Mouse (Mus musculus) CH12F3 (cell line): ENCODE measurements around the gene Tubd1.
"Not testable (repeated sequence)": the region's sequence is repeated elsewhere in the genome, so short reads cannot be mapped to it uniquely, and the experiment has no call there.

ENCODE experiments used
- in situ Hi-C: fragments of 300-500 bp; cut with MboI; formaldehyde crosslinking; loops from 2 replicates; pipeline ENCODE4 v1.14.3; 2020; ENCODE audit warnings: low sequenced_read_pairs

Gene Tubd1

DNA sequence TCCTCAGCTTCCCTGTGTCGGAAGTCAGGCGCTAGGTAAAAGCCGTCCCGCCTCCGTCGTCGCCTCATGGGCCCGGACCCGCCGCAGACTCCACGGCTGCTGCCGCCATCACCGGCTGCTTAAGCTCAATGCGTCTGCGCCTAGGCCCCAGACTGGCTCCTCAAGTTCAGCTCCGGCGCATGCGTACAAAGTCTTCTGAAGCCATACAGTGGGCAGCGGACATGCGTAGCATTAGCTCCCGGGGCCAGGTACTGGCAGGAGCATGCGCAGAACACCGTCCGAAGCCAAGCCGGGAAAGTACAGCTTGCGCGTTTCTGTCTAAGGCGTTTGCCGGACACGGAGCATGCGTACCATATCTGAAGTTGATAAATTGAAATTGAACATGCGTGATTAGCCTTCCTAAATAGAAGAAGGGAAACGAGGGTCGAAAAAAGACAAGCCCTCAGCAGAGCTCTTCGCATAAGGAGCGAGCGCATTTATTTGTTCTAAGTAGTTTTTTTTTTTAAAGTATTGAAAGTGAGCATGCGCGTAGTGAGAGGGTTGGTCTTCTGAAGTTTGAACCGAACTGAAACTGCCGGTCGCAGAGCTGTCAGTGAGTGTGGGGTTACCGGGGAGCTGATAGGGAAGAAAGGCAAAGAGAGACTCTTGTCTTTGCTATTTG is at the start of gene Tubd1, which contains the start of gene Rps6kb1:
Gene Tubd1, plus strand, starts transcription at position 353 of the 661 bp plus-strand sequence.
Gene Rps6kb1, minus strand, starts transcription at position 167 of the 661 bp plus-strand sequence.
- in situ Hi-C loops: no loop called here

- in situ Hi-C loops: no loop called here
Observed at GRCm38 (mm10) chr11:86497356-86497755, 47.4 kb upstream of the Tubd1 start.

DNA sequence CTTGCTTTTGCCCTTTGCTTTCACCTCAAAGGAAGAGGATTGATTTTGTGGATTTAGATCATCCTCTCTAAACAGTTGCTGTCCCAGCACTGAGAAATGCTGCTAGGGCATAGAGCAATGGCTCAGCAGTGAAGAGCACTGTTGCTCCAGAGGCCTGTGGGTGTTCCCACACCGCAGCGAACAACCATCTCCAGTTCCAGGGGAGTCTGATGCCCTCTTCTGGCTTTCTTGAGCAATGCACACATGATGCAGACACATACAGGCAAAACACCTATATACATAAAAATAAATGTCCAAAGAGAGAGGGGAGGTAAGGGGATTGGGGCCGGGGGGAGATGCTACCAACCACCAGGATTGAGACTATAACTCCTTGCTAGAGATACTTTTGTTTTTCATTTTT is 46.9 kb upstream of the Tubd1 start:
- in situ Hi-C loops: no loop called here

- in situ Hi-C loops: no loop called here
Observed at GRCm38 (mm10) chr11:86500795-86501194, 44.0 kb upstream of the Tubd1 start.

GRCm38 (mm10) chr11:86503121-86503520 is 41.7 kb upstream of the Tubd1 start:
- in situ Hi-C loops: no loop called here

DNA sequence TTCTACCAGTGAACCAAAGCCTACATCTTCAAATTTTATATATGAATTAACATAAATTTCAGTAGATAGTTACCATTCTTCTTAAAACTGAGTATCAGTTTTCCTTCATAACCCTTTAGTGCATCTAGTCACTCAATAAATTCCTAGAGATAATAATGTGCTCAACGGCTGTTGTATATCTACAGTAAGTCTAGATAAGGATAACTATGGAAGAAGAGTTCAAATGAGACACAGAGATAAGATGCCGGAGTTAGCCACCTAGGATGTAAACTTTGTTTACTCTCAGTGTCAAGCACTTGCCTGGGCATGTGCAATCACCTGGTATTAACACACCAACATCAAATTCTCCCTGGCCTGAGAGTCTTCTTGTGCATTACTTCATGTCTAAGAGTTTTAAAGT is 37.5 kb upstream of the Tubd1 start:
- in situ Hi-C loops: no loop called here

DNA sequence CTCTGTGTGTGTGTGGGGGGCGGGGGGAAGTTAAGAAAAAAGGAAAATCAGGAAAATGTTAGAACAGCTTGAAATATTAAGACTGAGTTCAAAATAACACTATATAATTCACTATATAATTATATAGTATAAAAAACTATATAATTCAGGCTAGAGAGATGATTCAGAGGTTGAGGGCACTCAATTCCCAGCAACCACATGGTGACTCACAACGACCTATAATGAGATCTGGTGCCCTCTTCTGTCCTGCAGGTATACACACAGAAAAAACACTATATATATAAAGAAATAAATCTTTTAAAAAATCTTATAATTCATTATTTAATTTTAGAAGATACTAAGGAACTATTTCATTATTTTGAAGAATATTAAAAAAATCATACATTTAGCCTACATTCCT is 36.8 kb upstream of the Tubd1 start:
- in situ Hi-C loops: no loop called here

DNA sequence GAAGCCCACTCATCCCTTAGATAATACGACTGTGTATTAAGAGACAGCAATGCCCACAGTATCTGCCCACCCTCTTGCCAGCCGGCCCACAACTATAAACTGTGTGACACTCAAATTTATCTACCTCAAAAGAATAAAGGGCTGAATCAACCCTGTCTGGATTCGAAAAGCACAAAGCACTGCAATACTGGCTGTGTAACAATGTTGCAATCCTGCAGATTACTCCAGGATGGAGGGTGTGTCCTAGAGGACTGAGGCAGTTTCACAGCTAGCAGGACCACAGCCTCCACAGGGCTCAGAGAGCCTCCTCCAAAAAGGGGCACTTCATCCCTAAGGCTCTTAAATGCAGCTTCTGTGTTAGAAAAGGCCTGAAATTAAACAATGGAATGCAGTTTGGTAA is 28.2 kb upstream of the Tubd1 start:
- in situ Hi-C loops: no loop called here

DNA sequence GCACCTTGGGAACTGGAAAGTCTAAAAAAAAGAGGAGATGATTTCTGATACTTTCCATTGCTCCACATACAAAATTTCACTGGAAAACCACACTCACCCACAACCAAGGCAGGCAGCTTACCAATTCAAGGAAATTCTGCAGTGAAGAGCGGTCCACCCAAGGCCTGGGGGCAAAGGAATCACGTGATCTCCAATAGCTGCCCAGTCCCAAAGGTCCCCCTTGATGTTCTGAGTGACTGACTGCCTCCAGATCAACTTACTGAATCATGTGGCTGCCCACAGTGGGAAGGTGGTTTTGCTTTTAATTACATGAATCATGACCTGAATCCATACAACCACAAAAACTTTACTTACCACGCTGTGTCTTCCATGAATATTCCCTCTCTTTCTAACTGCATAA is 27.6 kb upstream of the Tubd1 start:
- in situ Hi-C loops: no loop called here

DNA sequence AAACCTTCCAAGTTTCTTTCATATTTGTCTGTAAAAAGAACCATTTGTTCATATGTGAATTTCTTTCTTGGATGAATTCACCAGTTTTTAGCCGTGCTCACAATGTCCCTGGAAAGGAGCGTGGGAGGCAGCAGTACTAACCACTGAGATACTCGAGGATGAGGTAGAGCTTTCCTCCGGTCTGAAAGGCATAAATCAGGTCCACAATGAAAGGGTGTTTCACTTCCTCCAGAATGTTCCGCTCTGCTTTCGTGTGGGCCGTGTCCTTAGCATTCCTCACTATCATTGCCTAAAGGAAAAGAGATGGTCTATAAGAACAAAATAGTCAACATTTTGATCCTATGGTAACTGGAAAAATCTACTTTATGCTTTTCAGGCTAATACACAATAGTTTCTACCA is 25.0 kb upstream of the Tubd1 start:
- in situ Hi-C loops: no loop called here

DNA sequence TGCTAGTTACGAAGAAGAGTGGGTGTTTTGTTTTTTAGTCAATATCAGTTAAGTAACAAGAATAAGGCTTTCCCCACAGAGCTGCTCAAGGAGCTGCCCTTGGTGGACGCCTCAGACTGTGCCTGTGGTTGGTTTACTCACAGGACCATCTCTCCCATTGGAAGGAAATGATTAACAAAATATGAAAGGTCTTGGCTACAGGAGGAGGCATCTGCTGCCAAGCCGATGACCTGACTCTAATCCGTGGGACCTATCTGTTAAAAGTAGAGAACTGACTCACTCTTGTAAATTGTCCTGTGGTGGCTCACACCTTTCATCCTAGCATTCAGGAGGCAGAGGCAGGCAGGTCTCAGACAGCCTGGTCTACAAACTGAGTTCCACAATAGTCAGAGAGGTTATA is 17.3 kb upstream of the Tubd1 start:
- in situ Hi-C loops: no loop called here

DNA sequence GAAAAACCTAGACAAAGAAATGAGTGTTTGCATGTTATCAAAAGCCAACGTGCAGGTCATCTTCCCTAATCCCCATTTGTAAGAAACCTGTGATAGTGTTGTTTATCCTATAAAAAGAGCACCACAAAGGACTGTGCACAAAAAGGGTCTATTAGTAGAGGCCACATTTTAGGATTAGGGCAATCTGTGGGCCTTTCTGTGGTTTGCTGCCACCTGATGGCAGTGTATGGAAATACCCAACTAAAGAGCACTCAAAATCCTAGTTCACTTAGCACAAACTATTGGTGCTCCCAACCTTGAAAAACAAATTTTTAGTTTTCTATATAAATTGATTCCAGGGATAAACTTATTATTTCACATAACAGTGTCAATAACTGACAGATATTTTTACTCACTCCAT is 12.0 kb upstream of the Tubd1 start:
- in situ Hi-C loops: no loop called here

DNA sequence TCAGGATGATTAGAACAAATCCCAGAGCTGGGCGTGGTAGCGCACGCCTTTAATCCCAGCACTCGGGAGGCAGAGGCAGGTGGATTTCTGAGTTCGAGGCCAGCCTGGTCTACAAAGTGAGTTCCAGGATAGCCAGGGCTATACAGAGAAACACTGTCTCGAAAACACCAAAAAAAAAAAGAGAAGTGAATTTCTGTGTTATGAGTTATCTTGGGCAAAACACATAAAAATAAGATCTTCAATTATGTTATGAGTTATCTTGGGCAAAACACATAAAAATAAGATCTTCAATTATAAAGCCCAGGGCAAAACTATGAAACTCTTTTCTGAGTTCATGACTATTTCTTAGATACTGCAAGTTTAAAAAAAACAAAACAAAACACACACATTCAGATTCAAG is 11.5 kb upstream of the Tubd1 start:
- in situ Hi-C loops: not testable (repeated sequence)

DNA sequence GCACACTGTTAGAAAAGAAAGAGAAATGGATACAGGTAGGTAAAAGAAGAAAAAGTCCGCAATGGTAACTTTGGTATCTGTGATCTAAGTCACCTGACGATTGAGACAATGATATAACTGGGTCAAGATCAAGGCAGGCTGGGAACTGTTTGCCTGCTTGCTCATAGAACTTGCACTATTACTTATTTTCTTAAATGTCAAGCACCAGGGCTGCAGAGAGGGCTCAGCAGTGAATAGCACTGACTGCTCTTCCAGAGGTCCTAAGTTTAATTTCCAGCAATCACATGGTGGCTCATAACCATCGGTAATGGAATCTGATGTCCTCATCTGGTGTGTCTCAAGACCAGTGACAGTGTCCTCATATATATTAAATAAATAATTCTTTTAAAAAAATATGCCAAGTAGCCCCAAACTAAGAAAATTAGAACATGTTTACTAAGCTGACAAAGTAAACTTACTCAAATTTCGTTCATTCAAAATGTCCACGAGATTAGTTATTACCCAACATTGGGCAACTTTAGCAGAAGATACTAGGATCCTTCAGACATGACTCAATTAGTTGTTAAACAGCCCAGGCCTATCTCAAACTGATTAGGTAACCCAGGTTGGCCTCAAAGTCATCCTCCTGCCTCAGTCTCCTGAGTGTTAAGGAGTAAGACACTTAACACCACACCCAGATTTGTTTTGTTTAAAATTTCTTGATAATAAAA is 10.4 kb upstream of the Tubd1 start:
- in situ Hi-C loops: no loop called here

DNA sequence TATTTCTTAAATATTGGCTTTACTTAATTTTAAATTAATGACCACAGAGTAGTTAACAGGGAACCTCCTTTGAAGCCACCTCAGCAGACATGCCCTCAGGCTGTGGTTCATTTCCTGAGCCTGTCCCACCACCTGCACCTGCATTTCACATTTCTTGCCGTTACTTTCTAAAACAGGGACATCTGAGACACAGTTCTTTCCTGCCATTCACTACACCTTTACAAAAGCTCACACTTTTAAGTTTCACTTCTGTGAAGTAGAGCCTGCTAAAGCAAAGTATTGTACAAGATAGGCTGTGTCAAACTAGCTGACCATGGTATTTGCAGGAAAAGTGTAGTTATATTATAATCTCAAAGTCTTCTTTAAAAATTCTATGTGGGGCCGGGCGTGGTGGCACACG is 6.0 kb upstream of the Tubd1 start:
- in situ Hi-C loops: no loop called here

DNA sequence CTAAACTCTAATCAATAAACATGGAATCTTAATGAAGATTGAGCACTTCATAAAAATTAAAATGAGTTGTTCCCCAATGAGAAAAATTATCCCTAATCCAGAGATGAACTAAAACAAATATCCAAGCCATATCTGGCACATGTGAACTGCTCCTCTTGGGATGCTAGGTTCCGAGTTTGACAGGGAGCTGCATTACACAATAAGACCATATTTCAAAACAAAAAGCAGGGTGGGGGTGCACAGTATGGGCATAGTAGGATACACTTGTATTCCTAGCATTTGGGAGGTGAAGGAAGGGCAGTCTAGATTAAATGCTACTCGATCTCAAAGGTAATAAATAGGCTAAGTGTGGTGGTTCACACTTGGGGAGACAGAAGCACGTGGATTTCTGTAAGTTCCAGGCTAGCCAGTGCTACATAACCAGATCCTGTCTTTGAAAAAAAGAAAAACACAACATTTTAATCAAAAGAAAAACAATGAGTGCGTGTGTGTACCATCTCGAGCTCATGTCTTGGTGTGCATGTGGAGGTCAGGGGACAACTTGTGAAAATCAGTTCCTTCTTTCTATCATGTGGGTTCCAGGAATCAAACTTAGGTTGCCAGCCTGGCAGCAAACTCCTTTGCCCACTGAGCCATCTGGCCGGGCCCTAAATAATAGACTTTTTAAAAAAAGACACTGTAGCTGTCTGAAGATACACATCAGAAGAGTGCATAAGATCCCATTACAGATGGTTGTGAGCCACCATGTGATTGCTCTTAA is 4.9 kb upstream of the Tubd1 start:
- in situ Hi-C loops: no loop called here

- in situ Hi-C loops: no loop called here
Observed at GRCm38 (mm10) chr11:86540476-86540845, 4.3 kb upstream of the Tubd1 start.

- in situ Hi-C loops: no loop called here
Observed at GRCm38 (mm10) chr11:86542851-86543250, 1.9 kb upstream of the Tubd1 start.

DNA sequence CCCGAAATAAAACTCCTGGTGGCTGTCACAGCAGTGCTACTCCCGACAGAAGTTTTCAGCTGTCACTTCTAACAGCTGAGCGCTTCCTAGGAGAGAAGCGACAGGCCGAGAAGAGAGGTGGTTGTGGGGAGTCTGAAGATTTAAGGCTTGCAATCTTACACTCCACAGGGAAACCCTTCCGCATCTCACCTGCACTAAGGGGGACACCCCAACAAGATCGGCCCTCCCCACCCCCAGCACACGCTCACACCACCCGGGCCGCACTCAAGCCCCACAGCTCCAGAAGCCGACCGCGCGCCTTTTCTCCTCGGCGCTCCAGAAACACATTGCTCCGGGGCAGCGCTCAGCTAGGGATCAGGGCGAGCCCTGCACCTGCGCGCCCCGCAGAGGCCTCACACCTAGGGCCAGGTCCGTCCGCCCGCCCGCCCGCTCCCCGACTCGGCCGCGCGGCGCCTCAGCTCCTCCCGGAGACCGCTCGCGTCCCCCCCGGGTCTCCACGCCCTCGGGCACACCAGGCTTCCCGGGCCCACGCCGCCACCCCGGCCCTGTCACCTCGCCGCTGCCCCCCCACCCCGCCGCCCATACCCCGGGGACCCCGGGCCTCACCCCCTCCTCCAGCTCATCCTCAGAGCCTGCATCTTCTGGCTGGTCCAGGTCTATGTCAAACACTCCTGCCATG is 692 bp upstream of the Tubd1 start:
- in situ Hi-C loops: no loop called here

DNA sequence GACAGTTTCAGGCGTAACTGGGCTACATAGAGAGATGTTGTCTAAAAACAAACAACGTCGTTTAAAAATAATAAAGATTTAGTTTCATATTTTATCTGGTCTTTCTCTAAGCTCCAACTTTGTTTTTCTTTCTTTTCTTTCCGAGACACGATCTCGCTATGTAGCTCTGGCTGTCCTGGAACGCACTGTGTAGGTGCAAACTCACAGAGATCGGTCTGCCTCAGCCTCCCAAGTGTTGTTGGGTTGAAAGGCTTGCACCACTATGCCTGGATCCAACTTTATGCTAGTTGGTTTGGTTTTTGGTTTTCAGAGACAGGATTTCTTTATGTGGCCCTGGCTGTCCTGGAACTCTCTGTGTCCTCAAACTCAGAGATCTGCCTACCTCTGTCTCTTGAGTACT is 765 bp downstream of the Tubd1 start:
- in situ Hi-C loops: no loop called here

- in situ Hi-C loops: no loop called here
Observed at GRCm38 (mm10) chr11:86547412-86547811, 2.6 kb downstream of the Tubd1 start.
